Mouse (Mus musculus): Measurements from ENCODE around the gene Btnl10.

Btnl10 gene

GRCm38 (mm10) chr11:58917745-58918366 lies at the start of gene Btnl10:
Btnl10 (plus strand) TSS chr11:58917908.
- DNase-seq, result no peak

GRCm38 (mm10) chr11:58867954-58868330 lies 49.8 kb upstream of the Btnl10 start:
- DNase-seq, result no peak

- DNase-seq, result no peak
Observed at GRCm38 (mm10) chr11:58870961-58871360, 46.7 kb upstream of the Btnl10 start.

GRCm38 (mm10) chr11:58883756-58884155 lies 34.0 kb upstream of the Btnl10 start:
- no peak for DNase-seq

- DNase-seq, result no peak
Observed at GRCm38 (mm10) chr11:58890511-58890910, 27.2 kb upstream of the Btnl10 start.

GRCm38 (mm10) chr11:58894456-58894855 lies 23.3 kb upstream of the Btnl10 start:
- DNase-seq, result no peak

GRCm38 (mm10) chr11:58897485-58897884 lies 20.2 kb upstream of the Btnl10 start:
- no peak for DNase-seq

GRCm38 (mm10) chr11:58901080-58901479 lies 16.6 kb upstream of the Btnl10 start:
- DNase-seq, result no peak

- DNase-seq, result peak; percentile 96
Observed at GRCm38 (mm10) chr11:58903511-58904409, 13.9 kb upstream of the Btnl10 start, which contains the start of gene Zfp39. Zfp39 (minus strand) TSS chr11:58904225.

GRCm38 (mm10) chr11:58904410-58904718 lies 13.3 kb upstream of the Btnl10 start:
- DNase-seq, result no peak

GRCm38 (mm10) chr11:58904838-58905237 lies 12.9 kb upstream of the Btnl10 start:
- DNase-seq, result no peak

GRCm38 (mm10) chr11:58913776-58914175 lies 3.9 kb upstream of the Btnl10 start:
- DNase-seq, result no peak

- no peak for DNase-seq
Observed at GRCm38 (mm10) chr11:58914461-58915028, 3.2 kb upstream of the Btnl10 start.

GRCm38 (mm10) chr11:58916879-58917744 lies 596 bp upstream of the Btnl10 start:
- DNase-seq, result no peak

GRCm38 (mm10) chr11:58918759-58919158 lies 1.1 kb downstream of the Btnl10 start:
- no peak for DNase-seq

GRCm38 (mm10) chr11:58922420-58922819 lies 4.7 kb downstream of the Btnl10 start:
- DNase-seq, result no peak

- no peak for DNase-seq
Observed at GRCm38 (mm10) chr11:58926651-58927050, 8.9 kb downstream of the Btnl10 start.

GRCm38 (mm10) chr11:58927053-58927452 lies 9.3 kb downstream of the Btnl10 start:
- no peak for DNase-seq

- DNase-seq, result no peak
Observed at GRCm38 (mm10) chr11:58927790-58928651, 10.3 kb downstream of the Btnl10 start.

GRCm38 (mm10) chr11:58929055-58929454 lies 11.3 kb downstream of the Btnl10 start:
- DNase-seq, result no peak

- no peak for DNase-seq
Observed at GRCm38 (mm10) chr11:58929641-58930040, 11.9 kb downstream of the Btnl10 start.

- no peak for DNase-seq
Observed at GRCm38 (mm10) chr11:58930254-58930653, 12.5 kb downstream of the Btnl10 start.

Measured in cerebellum, adult 11 months (tissue).